11 mouse cellular contexts compared by ENCODE assay signal in genomic region chr10:69605211-69605610, GRCm38 (mm10).
DNase-seq lines count a peak whose midpoint lies in the region; ATAC-seq and TF ChIP-seq lines count a peak whose summit lies in the region.
"Had no signal": no experiment of that assay in that cellular context is flagged by ENCODE, and none has a peak within 500 bp of the region (broad histone marks: within the 10 kb centered on the region; RNA-seq: fewer than 3 reads in every experiment).

No protein-coding gene starts in this region.

- ATAC-seq in frontal cortex, adult (ENCODE audit: low TSS enrichment): peak; percentile 86
- peak; percentile 47 for ATAC-seq in forebrain, postnatal 0 days
- ATAC-seq in midbrain, postnatal 0 days (ENCODE audit: low FRiP score): no peak

- H3K36me3 ChIP-seq in forebrain, postnatal 0 days (ENCODE audit: insufficient read depth): no peaks in the 10 kb centered on the region; the same call in 1 of the 2 replicates
- H3K36me3 ChIP-seq in midbrain, postnatal 0 days (ENCODE audit: insufficient read depth, low read length): no peaks in the 10 kb centered on the region

- no peaks in the 10 kb centered on the region for H3K27me3 ChIP-seq in forebrain, postnatal 0 days (ENCODE audit: insufficient read depth, low read length)
- no peaks in the 10 kb centered on the region for H3K27me3 ChIP-seq in midbrain, postnatal 0 days (ENCODE audit: insufficient read depth, low read length)

- peak overlapping the region; percentile 67 for H3K27ac ChIP-seq in left cerebral cortex, adult 2 months
- H3K27ac ChIP-seq in forebrain, postnatal 0 days (ENCODE audit: low read depth, low read length): no peak overlapping the region
- no peak overlapping the region; the same call in 1 of the 2 replicates for H3K27ac ChIP-seq in midbrain, postnatal 0 days (ENCODE audit: low read depth, low read length)

- H3K4me2 ChIP-seq in forebrain, postnatal 0 days (ENCODE audit: low read depth): no peak overlapping the region
- H3K4me2 ChIP-seq in midbrain, postnatal 0 days (ENCODE audit: low read depth, low read length, poor library complexity, severe bottlenecking): 0 out of 2 replicates have a peak overlapping the region, but pooled peaks have one; percentile 6

- intact Hi-C loops in left cerebral cortex, adult 2 months (cut with DNase I): no loop called here
- intact Hi-C loops in left cerebral cortex, postnatal 10 days (cut with DNase I): no loop called here

- TF ChIP-seq CTCF in left cerebral cortex, adult 2 months (IDR thresholded peaks at IDR 0.05): no peak
- no peak for TF ChIP-seq CTCF in forebrain, postnatal 0 days (IDR thresholded peaks at IDR 0.05; ENCODE audit: low read depth)
- TF ChIP-seq CTCF in midbrain, postnatal 0 days (IDR thresholded peaks at IDR 0.05): no peak

- H3K9ac ChIP-seq in forebrain, postnatal 0 days: no peak overlapping the region
- H3K9ac ChIP-seq in midbrain, postnatal 0 days (replicated peaks; ENCODE audit: low read length, poor library complexity, severe bottlenecking): no peak overlapping the region

- H3K4me1 ChIP-seq in forebrain, postnatal 0 days (ENCODE audit: insufficient read depth): peaks cover 6% of the 10 kb centered on the region; the same call in 1 of the 2 replicates
- H3K4me1 ChIP-seq in midbrain, postnatal 0 days (ENCODE audit: insufficient read depth, low read length): no peaks in the 10 kb centered on the region; the same call in 1 of the 2 replicates

- H3K9me3 ChIP-seq in forebrain, postnatal 0 days (ENCODE audit: low read length): no peaks in the 10 kb centered on the region
- no peaks in the 10 kb centered on the region for H3K9me3 ChIP-seq in midbrain, postnatal 0 days (ENCODE audit: low read length)

- 33% methylated on average over 12 of the region's 12 CpGs for WGBS in forebrain, postnatal 0 days
- WGBS in midbrain, postnatal 0 days: 22% methylated on average over 12 of the region's 12 CpGs

- H3K4me3 ChIP-seq in left cerebral cortex, adult 2 months: peak overlapping the region; percentile 26
- H3K4me3 ChIP-seq in forebrain, postnatal 0 days (ENCODE audit: low read depth, low read length): no peak overlapping the region
- no peak overlapping the region for H3K4me3 ChIP-seq in midbrain, postnatal 0 days (ENCODE audit: low read depth, low read length)

- no peak for DNase-seq in frontal cortex, postnatal 10 days (ENCODE audit: low spot score in 2 of 2)
- peak; percentile 25 to 33 for DNase-seq in left cerebral cortex, adult 2 months (ENCODE audit: extremely low spot score in 1 of 2, low spot score in 2 of 2)
- no peak for DNase-seq in left cerebral cortex, postnatal 10 days (ENCODE audit: extremely low spot score in 1 of 2, low spot score in 2 of 2)
- DNase-seq in forebrain, postnatal 0 days: no peak
- DNase-seq in midbrain, postnatal 0 days (ENCODE audit: low spot score): no peak
- DNase-seq in thymus, adult 18-20 months: no peak
- DNase-seq: cerebellum, adult 9-10 months; gastrocnemius, postnatal 25 days; lung, adult 18-20 months; thymus, postnatal 25 days had no signal

Comparison
In these comparisons a context has a peak if more than half of its experiments do, and no peak if none do; other contexts are left out.
1. DNase-seq: peak in left cerebral cortex, adult 2 months (2 of 2); none in frontal cortex, postnatal 10 days (0 of 2), left cerebral cortex, postnatal 10 days (0 of 2), forebrain, postnatal 0 days (single experiment), midbrain, postnatal 0 days (single experiment) and thymus, adult 18-20 months (0 of 2).